Mouse (Mus musculus) heart, postnatal 0 days (tissue): ENCODE measurements around the gene Dgke. TPM values are rescaled to one million over a fixed set of nuclear protein-coding genes. Genes with fewer than 3 reads are reported as not detected.
"Not testable (repeated sequence)": the region's sequence is repeated elsewhere in the genome, so short reads cannot be mapped to it uniquely, and the experiment has no call there.

Experiments
- ATAC-seq: fragments of 200-750 bp; cut with Nextera tagmentation; 2 replicates; pipeline ENCODE4 v1.8.0; 2017; ENCODE audit warnings: low read depth, moderate number of reproducible peaks, moderate library complexity; ENCODE audit not compliant: insufficient read depth
- DNase-seq: peaks from one replicate; pipeline ENCODE4 v3.0.0-alpha.2; 2016; ENCODE audit warnings: low spot score
- H3K27ac ChIP-seq: fragments of 300-500 bp; sonication (generic); 2 replicates; pipeline ENCODE4 v1.5.1; 2014; ENCODE audit warnings: low read depth, mild to moderate bottlenecking
- H3K27me3 ChIP-seq: fragments of 300-500 bp; sonication (generic); 2 replicates; pipeline ENCODE4 v1.6.1; 2014; ENCODE audit warnings: low read length, mixed read lengths; ENCODE audit not compliant: control insufficient read depth, insufficient read depth
- H3K36me3 ChIP-seq: fragments of 300-500 bp; sonication (generic); replicated peaks from 2 replicates; pipeline ENCODE4 v1.6.1; 2014; ENCODE audit warnings: low read length, mixed read lengths; ENCODE audit not compliant: control insufficient read depth, insufficient read depth
- H3K4me1 ChIP-seq: fragments of 300-500 bp; sonication (generic); 2 replicates; pipeline ENCODE4 v1.6.1; 2014; ENCODE audit warnings: antibody characterized with exemption; ENCODE audit not compliant: control insufficient read depth, insufficient read depth
- H3K4me2 ChIP-seq: fragments of 300-500 bp; sonication (generic); 2 replicates; pipeline ENCODE4 v1.6.1; 2014; ENCODE audit warnings: low read depth, mild to moderate bottlenecking, low read length, moderate library complexity
- H3K4me3 ChIP-seq: fragments of 300-500 bp; sonication (generic); 2 replicates; pipeline ENCODE4 v1.5.1; 2014; ENCODE audit warnings: low read depth, low read length
- H3K9ac ChIP-seq: fragments of 300-500 bp; sonication (generic); replicated peaks from 2 replicates; pipeline ENCODE4 v1.6.1; 2014; ENCODE audit warnings: low read depth, low read length, mixed read lengths
- H3K9me3 ChIP-seq: fragments of 300-500 bp; sonication (generic); replicated peaks from 2 replicates; pipeline ENCODE4 v1.6.1; 2016; ENCODE audit warnings: low read length; ENCODE audit not compliant: control insufficient read depth
- CTCF ChIP-seq: IDR thresholded peaks from 2 replicates; pipeline ENCODE4 v1.5.1; 2016; ENCODE audit warnings: antibody characterized with exemption, control low read depth, low read depth
- EP300 ChIP-seq: IDR thresholded peaks from 2 replicates; pipeline ENCODE4 v1.6.1; 2016; ENCODE audit warnings: antibody characterized with exemption, low read depth
- WGBS: fragments of 180-500 bp; shearing (Covaris S2); extraction: QIAGEN DNeasy Blood & Tissue Kit; methylation state at CpG from one replicate; pipeline ENCODE4 v1.1.7; 2014; 5-methylcytosine and 5-hydroxymethylcytosine counted together
- polyA plus RNA-seq: library from polyadenylated mRNA; unstranded; fragments of >200 nt; fragmentation: Nextera tagmentation; extraction: Ambion mirVana; gene quantifications from 2 replicates; pipeline ENCODE4 v1.2.1, GENCODE M21; 2015
- total RNA-seq: library from RNA; depleted of rRNA; stranded (reverse); fragments of >200 nt; gene quantifications from 2 replicates; pipeline ENCODE4 v1.2.3, GENCODE M21; 2014; ENCODE audit warnings: low replicate concordance

Gene Dgke
- total and polyA plus RNA-seq, 2 experiments from 2014 or later = 5.3 to 12.6 TPM

GRCm38 (mm10) chr11:88998974-88999722 lies 67.5 kb downstream of the Dgke start, which contains the start of gene Trim25:
Gene Trim25 (plus strand): TSS chr11:88999376.
- Histone ChIP-seq H3K4me2 (peak within 1 kb of the TSS; percentile 78), H3K4me1 (peaks cover 40% of the 10 kb centered on the region), H3K27me3 (no peaks in the 10 kb centered on the region), H3K4me3 (peak within 1 kb of the TSS; percentile 88), H3K36me3 (no peaks in the 10 kb centered on the region), H3K27ac (peak within 1 kb of the TSS; percentile 86), H3K9me3 (no peaks in the 10 kb centered on the region), H3K9ac (peak within 1 kb of the TSS; percentile 91)
- peak; percentile 95 for ATAC-seq
- DNase-seq = peak; percentile 97
- TF ChIP-seq CTCF (no peak; the same call in 1 of the 2 replicates), EP300 (peak; percentile 72; the same call in 1 of the 2 replicates)
- WGBS = 2% methylated on average over 48 of the region's 48 CpGs

GRCm38 (mm10) chr11:88998406-88998805 lies 68.2 kb downstream of the Dgke start:
- Histone ChIP-seq H3K4me1 (peaks cover 35% of the 10 kb centered on the region), H3K9me3 (no peaks in the 10 kb centered on the region), H3K27me3 (no peaks in the 10 kb centered on the region), H3K27ac (peak overlapping the region; percentile 86; the same call in 1 of the 2 replicates), H3K36me3 (no peaks in the 10 kb centered on the region), H3K9ac (no peak overlapping the region), H3K4me3 (no peak overlapping the region), H3K4me2 (no peak overlapping the region; the same call in 1 of the 2 replicates)
- DNase-seq (no peak), ATAC-seq (no peak)
- WGBS = 25% methylated on average over 3 of the region's 3 CpGs
- TF ChIP-seq CTCF = no peak
- no peak for TF ChIP-seq EP300

GRCm38 (mm10) chr11:88997343-88997742 lies 69.3 kb downstream of the Dgke start:
- ATAC-seq, H3K9me3 ChIP-seq, H3K27me3 ChIP-seq, H3K36me3 ChIP-seq, H3K9ac ChIP-seq, DNase-seq, H3K4me3 ChIP-seq, H3K4me2 ChIP-seq: not testable (repeated sequence)
- 0 out of 2 replicates have a peak, but pooled peaks have one; percentile 3 for TF ChIP-seq CTCF
- peak overlapping the region; percentile 77 for H3K27ac ChIP-seq
- 83% methylated on average over 5 of the region's 5 CpGs for WGBS
- H3K4me1 ChIP-seq = peaks cover 24% of the 10 kb centered on the region

DNA sequence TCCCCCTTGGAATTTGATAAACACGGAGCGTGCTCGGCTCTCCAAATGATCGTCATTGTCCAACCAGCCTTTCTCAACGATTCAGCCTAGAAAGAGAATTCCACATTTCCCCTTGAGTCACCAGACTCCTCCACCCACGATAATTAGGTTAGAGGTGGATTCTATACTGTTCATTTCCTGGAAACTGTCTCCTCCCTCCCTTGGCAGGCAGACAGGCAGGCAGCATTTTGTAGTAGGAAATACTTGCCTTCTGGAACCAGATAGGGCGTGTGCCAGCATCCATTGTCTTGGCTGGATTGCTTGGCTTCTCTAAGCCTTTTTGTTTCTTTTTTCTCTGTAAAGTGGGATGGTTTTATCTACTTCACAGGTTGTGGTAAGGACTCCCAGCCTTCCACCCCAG lies 70.2 kb downstream of the Dgke start:
- TF ChIP-seq EP300 (peak; percentile 86), CTCF (no peak)
- no peaks in the 10 kb centered on the region for H3K27me3 ChIP-seq
- peak; percentile 5; the same call in 1 of the 2 replicates for ATAC-seq
- H3K9ac ChIP-seq = no peak overlapping the region
- DNase-seq = peak; percentile 81
- no peaks in the 10 kb centered on the region for H3K36me3 ChIP-seq
- no peak overlapping the region; the same call in 1 of the 2 replicates for H3K4me2 ChIP-seq
- H3K4me3 ChIP-seq = no peak overlapping the region
- H3K27ac ChIP-seq = peak overlapping the region; percentile 77
- peaks cover 19% of the 10 kb centered on the region for H3K4me1 ChIP-seq
- no peaks in the 10 kb centered on the region for H3K9me3 ChIP-seq
- WGBS = 32% methylated on average over 7 of the region's 7 CpGs

DNA sequence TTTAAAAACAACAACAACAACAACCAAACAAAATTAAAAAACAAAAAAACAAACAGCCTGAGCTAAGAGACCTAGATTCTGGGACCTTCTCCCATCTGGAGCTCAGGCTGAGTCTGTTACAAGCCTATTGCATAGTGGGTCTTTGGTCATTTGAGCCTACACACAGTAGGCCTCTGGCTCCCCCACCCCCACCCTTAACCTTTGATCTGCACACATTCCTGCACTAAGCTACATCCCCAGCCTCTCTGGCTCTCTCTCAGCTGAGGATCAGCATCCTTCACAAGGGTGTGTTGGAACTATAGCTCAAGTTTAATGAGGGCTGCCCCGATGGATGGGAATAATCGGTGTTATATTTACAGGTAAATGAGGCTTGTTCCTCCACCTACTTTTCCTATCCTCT lies 71.0 kb downstream of the Dgke start:
- no peak overlapping the region for H3K4me2 ChIP-seq
- peaks cover 12% of the 10 kb centered on the region; the same call in 1 of the 2 replicates for H3K4me1 ChIP-seq
- H3K27ac ChIP-seq = peak overlapping the region; percentile 77
- TF ChIP-seq EP300 (no peak), CTCF (no peak)
- no peak overlapping the region for H3K9ac ChIP-seq
- no peak overlapping the region for H3K4me3 ChIP-seq
- no peaks in the 10 kb centered on the region for H3K9me3 ChIP-seq
- DNase-seq = no peak
- no peak for ATAC-seq
- 81% methylated on average over 2 of the region's 2 CpGs for WGBS
- no peaks in the 10 kb centered on the region for H3K27me3 ChIP-seq
- H3K36me3 ChIP-seq = peaks cover 5% of the 10 kb centered on the region; the same call in 1 of the 2 replicates
